Mouse (Mus musculus): ENCODE results near the gene Kif18a.

Gene Kif18a

DNA sequence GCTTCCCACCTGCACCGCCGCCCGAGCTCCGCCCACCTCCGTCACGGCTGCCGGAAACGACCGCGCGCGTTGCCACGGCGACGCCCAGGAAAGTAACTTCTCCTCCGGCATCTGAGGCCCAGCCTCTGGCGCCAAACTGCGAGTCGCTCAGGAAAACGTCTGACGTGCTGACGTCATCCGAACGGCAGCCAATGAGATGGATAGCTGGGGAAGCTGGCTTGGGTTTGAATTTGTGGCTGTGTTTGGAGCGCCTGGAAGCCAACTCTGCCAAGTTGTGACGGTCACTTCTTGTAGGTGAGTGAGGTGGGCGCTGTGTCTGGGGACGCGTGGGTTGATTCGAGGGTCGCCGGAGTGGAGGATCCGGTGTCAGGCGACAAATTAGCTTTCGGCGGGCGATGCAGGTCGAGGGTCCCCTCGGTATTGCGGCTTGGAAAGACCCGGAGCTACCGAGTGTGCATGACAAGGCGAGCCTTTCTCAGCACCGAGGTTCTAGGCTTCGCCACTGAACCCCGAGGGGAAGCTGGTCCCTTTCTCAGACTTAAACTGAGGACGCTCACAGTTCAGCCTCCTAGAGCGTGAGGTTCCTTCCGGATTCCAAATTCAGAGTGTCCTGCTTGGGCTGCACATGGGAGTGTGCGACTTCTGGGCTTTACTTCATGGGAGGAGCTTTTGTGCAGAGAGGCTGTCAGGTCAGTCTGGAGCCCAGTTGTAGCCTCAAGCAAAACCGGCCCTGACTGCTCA is at the start of gene Kif18a, which contains the start of gene Mettl15:
Gene Kif18a, plus strand, starts transcription at position 139 of the 741 bp plus-strand sequence.
Gene Mettl15, minus strand, starts transcription at position 149 of the 741 bp plus-strand sequence.
- DNase-seq = peak; percentile 100

DNA sequence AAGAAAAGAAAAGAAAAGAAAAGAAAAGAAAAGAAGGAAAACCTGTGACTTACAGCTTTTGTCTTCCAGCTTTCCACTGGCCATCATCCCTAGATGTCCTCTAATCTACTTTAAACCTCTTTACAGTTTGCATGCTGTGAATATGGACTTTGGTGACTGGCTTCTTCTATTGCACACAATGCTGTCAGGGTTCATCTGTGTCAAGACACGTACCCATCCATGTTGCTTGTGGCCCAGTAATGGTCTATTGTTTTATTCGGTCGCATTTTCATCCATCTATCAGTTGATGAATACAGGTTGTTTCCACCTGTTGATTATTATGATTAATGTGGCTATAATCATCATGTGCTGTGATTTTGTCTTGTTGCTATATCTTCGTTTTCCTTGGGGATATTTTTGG is 46.7 kb upstream of the Kif18a start:
- no peak for DNase-seq

DNA sequence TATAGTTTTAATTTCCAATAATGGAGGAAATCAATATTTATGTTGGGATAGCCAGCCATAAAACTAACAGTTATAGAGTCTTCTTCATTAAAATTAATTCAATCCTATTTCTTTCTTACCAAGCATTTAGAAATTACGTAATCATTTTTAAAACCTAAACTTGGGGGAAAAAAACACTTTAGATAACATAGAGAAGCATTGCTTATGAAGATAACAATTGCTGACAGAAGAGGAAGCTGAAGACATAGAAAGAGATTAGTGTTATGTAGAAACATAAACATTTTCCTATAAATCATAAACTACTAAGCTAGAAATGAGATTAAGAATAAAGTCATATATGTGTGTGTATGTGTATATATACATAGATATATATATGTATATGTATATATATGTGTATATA is 44.8 kb upstream of the Kif18a start:
- no peak for DNase-seq

DNA sequence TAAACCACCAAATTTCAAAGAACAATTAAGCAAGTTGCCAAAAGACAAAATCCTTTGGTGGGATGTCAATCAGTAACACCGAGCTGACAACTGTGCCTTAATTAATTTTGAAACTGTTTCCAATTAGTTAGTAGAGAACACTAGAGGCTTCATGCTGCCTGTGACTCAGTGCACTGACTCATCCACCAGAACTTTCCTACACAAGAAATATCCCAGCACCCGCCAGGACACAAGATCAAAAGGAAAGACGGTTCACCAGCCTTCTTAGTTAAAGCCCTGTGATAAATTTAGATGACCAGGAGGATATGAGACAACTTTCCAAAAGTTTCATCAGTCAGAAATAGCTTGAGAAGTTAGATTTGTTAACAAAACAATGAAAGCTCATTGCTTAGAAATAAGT is 38.6 kb upstream of the Kif18a start:
- no peak for DNase-seq

DNA sequence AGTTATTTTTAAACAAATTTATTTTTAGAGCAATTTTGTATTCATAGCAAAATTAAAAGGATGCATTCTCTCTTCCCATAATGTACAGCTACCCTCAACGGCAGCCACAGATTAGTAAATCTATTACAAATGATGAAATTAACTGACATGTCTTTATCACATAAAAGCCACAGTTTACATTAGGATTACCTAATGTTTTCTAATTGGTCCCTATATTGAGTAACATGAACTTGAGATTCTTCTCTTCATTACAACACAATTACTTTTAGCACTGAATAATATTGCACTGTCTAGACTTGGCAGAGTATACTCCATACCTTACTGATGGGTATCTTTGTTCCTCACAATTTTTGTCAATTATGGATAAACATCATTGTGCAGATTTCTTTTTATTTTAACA is 17.8 kb upstream of the Kif18a start:
- no peak for DNase-seq

DNA sequence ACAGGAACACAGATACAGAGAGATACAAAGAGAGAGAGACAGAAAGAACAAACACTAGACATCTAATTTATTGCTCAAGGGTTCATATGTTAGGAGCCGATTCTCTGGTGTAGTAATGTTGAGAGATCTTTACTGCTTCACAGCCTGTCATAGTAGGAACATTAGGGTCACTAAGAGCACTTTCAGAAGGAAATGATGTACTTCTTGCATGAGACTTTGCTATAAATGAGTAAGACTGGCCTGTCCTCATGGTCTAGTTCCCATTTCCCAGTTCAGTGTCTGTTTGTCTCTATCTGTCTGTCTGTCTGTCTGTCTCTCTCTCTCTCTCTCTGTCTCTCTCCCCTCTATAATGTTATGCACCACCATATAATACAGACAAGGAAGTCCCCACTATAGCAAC is 7.4 kb upstream of the Kif18a start:
- DNase-seq = no peak

DNA sequence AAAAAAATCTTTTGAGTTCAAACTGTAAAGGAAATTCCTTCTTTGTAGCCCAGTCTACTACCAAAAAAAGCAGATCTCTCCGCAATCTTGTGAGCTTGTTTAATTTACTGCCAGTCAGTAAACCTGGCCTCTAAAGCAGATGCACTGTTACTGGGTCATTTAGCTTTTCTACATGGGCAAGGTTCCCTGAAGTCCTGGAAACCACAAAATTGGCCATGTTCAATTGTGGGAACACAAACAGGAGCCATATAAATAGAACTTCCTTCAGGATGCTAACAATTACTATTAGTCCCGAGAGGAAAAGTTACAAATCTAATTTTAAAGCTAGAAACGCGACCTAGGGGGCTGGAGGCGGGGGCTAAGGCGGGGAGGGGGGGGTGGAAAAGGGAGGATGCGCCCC is 2.9 kb upstream of the Kif18a start:
- no peak for DNase-seq

DNA sequence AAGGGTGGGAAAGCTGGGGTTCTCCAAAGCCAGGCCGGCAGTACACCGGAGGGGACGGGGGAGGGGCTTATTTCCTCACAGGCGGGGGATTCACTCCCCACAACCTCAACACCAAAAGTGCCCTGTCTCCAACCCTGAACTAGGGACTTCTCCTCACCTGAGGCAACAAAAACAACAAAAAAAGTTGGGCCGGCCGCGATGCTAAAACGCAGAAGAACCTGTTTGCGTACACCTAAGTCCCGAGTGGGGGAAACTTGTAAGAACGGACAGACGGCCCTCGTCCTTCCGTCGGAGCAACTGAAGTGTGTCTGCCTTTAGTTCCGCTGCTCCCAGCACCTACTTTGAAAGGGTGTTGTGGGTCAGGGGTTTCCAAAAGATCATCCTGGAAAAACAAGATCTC is 2.5 kb upstream of the Kif18a start:
- DNase-seq = peak; percentile 90

DNA sequence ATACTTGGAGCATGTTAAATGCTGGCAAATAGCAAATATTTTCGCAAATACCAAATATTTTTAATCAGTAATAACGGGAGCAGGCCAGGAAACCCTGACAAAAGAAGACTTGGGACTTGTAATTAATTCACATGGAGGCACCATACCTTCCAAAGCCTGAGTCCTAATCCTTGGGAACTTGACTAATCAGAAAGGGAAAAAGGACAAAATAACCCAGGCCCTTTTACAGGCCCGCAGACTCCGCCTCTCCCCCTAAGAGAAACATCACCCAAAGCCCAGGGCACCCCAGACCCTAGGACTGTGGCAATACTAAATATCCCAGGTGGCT is 302 bp upstream of the Kif18a start:
- DNase-seq = no peak

DNA sequence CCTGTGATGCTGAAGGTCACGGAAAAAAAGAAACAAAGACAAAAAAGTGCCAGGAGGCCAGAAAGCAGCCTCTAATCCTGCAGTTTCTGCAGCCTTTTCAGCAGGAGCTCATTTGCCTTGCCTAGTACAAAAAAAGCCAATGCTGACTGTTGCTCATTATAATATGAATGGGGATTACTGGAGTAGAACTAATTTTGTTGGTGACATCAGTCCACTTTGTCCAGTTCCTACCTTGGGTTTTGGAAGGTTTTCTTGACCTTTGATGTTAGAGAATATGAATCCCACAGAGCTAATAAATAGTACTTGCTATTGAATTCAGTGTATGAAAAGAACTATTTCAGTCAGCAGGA is 778 bp downstream of the Kif18a start:
- no peak for DNase-seq

DNA sequence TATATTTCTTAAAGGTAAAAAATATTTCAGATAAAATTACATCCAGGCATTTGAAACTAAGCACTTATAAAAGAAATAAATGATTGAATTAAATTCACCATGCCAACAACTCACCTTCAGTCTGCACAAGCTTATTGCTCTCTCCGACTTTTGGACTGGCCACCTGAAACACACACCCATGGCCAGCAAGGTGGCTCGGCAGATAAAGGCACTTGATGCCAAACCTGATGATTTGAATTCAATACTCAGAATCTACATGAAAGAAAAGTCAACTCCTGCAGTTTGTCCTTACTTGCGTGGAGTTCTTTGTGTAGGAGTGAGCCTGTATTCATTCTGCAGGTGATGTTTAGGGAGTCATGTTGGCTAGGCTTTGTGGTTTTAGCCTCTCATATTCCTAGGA is 3.6 kb downstream of the Kif18a start:
- DNase-seq = no peak

DNA sequence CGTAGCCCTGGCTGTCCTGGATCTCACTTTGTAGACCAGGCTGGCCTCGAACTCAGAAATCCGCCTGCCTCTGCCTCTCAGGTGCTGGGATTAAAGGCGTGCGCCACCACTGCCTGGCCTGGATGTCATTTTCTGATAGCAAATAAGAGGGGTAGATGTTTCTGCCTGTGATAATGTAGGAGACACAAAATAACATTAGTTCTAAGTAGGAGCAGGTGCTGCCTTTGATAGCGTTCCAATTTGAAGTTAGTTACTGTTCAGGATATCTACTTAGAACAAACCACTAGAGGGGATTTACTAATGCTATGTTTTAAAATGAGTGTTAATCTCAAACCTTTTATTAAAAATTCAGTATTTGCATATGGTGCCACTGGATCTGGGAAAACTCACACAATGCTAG is 8.8 kb downstream of the Kif18a start:
- DNase-seq = no peak

DNA sequence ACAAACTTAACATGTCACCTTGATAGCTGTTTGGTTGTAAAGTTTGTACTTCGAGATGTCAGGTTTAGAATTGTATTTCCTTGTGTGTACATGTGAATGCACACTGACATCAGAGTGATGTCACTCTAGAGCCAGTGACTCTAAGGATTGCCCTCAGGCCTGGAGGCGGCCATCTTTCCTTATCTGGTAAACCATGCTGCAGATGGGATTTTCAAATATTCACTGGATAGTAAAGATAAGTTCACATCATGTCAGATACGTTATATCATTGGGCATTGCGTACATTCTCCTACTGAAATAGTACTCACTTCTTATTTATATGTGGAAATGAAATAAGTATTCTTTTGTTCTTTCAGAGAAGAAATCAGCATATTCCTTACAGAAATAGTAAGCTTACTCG is 15.7 kb downstream of the Kif18a start:
- no peak for DNase-seq

DNA sequence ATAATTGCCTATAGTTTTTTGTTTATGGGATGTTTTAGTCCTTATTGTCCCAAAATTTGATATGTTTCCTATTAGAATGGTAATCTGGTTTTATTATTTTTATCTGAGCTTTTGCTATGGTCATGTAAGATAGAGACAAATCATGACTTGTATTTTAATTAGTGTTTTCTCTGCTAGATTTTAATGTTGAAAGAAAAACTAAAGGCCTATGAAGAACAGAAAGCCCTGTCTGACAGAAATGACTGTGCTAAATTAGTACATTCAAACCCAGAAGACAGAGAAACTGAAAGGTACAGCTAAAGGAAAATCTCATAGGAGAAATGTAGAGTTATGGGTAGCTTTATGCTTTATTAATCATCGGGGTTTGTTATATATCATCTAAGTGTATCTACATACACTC is 17.6 kb downstream of the Kif18a start:
- DNase-seq = no peak

DNA sequence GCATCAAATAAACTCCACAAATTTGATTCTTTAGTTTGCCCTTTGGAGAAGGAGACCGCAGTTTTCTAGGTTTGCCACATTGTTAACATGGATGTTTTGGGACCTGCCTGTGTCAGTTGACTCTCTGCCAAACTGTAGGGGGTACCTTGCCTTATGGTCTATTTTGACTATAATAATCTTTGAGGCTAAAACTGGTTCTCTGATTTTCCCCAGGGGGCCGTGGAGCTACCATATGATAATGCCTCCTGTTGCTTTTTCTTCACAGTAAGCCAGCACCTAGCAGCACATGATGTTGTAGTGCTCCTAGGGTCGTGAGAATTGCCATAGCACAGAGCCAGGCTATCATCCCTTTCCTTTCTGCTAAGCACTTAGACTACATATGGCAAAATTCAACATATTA is 21.7 kb downstream of the Kif18a start:
- no peak for DNase-seq

DNA sequence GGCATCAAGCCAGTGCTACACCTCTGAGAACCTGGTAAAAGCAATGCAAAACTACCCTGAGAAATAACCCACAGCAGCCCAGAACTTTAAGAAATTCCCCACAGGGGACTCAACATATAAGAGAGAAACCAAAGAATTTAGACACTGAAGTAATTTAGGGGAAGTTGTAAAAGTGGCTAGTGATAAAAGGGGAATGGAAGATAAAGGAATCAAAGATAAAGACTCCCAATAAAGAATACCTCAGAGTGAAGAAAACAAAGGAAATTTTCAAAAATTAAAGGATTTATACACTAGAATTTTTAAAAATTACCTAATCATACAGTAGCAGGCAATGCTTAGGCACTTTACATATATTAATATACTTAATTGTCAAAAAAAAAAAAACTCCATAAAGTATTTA is 23.1 kb downstream of the Kif18a start:
- no peak for DNase-seq

DNA sequence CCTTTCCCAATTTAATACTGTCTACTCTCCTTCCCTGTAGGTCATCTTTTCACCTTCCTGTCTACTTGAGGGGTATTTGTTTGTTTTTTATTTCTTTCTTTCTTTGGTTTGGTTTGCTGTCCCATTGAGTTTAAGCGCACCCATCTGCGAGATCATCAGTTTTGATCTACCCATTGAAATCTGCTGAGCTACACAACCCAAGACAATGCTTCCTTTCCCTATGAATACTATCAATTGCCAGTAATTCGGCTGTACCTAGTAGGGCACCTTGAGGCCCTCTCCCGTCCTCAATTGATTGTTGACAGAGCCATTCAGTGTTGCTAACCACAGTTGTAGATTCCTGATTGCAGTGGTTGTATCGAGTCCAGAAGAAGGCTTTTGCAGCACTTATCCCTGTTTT is 30.8 kb downstream of the Kif18a start:
- no peak for DNase-seq

DNA sequence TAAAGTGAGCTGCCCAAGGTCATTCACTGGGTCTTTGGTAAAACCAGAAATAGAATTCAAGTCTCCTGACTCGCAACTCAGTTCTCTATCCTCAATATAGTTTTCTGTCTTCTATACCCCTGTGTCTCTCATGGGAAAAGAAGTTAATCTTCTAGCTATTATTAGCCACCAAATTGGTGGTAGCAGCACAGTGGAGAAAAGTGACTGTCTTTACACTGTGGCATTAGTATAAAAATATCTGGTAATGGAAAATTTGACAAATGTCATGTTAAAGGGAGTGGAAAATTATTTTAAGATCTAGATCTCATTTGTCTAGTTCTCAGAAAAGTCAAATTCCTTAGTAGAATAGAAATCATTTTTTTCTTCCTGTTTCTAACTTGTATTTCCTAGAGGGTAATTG is 51.3 kb downstream of the Kif18a start:
- DNase-seq = no peak

DNA sequence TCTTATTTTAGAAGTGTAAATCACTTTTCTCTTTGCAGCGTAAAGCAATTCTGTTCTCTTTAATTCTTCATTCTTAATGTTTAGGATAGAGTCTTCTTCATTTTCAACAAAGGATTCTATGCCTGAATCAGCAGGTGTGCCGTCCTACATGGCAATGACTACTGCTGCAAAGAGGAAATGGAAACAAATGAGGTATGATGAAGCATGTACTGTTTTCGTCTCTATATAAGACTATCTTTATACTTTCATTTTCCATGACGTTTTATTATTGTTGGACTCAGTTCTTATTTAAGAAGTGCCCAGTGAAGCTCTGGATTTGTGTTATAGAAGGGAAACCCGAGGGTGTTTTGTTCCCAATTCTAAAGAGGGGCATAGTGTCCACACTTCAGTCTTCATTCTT is 53.7 kb downstream of the Kif18a start:
- no peak for DNase-seq

DNA sequence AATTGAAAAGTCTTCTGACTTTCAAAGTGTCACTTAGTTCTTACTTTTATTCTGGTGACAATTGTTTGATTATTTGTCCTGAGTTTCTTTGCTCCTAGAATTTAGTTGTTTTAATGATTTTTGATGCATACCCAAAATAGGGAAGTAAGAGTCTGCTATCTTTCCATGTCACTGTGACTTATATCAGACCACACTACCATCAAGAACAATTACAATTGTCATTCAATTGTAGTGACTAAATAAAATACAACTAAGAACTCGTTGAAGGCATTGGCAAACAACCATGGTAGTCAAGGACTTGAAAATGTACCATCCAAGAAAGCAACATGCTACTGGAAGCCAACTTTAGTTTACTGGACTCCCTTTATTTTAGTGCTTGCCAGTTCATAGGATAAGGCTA is 55.2 kb downstream of the Kif18a start:
- DNase-seq = no peak

DNA sequence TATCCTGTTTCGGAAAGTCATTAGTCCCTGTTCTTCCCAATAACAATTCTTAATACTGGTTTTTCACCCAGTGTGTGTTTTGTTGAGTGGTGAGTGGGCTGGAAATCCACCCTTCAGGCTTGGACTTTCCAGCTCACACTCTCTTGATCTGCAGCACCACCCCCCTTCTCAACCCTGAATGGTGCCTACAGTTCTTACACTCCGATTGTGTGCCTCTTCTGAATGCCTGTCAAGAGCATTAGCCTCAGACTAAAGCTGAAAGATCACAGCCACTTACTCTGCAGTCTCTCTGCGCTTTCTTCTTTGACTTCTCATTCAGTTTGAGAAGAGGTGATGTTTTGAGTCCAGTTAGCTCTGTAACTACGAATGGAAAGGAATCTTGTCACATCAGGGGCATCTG is 64.8 kb downstream of the Kif18a start:
- no peak for DNase-seq

DNA sequence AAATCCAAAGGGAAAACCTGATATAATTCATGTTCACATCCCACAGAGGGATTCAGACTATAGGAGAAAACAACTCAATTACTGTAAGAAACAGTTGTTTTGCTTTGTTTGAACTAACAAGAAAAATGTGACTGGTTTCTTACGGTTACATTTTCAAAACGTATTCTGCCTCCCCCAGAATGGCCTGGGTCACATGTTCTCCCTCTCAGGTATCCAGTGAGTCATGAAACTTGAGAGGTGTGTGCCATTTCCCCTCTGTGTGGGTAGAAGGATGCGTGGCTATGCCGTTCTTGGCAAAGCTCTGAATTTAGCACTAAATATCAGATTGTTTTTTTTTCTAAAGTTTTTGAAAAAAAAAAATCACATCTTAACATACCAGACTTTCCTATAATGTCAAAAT is 68.2 kb downstream of the Kif18a start:
- no peak for DNase-seq

DNA sequence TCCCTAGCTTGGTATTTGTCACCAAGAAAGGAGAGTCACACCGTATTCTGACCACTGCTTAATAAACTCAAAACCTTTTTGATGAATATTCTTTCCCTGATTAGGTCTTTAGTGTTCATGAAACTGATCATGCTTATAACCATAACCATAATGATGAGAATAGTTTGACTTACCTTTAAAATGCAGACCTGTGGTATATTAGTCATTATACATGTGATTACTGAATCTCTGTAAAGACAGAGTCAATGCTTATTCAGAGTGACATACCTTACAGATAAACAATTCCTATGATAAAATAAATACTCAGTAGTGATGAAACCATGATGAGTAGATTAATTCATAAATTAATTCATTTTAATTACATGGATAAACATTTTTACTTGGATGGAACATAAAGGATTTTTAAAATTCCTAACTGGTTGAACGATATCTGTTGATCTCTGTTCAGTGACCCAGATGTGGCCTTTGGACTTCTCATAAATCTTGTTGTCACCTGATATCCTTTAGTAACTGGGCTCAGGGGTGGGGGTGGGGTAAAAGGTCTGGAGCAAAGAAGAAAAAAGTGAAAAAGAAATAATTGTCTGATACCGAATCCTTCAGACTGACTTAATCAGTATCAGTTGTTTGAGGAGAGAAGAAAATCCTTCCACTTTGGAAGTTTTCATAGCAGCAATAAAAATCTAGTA is 78.1 kb downstream of the Kif18a start:
- no peak for DNase-seq

DNA sequence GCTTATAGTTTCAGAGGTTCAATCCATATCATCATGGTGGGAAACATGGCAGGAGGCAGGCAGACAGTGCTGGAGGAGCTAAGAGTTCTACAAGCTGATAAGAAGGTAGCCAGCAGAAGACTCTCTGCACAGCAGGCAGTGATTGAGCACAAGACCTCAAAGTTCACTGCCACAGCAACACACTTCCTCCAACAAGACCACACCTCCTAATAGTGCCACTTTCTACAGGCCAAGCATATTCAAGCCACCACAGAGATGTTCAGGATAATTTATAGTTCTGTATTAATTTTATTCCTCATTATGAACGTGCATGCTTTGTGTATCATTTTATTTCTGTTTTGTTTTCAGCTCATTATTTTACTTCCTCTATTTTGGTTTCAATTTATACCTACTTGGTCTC is 85.4 kb downstream of the Kif18a start:
- DNase-seq = no peak

DNA sequence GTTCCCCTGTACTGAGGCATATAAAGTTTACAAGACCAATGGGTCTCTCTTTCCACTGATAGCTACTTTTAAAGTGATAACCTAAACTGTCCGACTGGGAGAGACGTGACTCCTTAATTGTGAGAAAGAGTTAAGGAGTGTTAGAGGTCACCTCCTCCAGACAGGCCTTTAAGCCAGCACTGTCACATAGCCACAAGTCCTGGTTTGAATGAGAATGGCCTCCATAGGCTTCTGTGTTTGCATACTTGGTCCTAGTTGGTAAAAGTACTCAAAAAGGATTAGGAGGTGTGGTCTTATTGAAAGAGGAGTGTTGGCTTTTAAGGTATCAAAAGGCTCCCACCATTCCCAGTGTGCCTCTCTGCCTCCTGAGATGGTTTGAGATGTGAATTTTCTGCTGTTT is 94.3 kb downstream of the Kif18a start:
- no peak for DNase-seq
